Mouse (Mus musculus) cerebellum, adult 11 months (tissue): ENCODE results near the gene Armh3.
"Not testable (repeated sequence)": the region's sequence is repeated elsewhere in the genome, so short reads cannot be mapped to it uniquely, and the experiment has no call there.

Source experiments
- DNase-seq: peaks from one replicate; pipeline ENCODE4 v3.0.0; 2022

Armh3 gene

DNA sequence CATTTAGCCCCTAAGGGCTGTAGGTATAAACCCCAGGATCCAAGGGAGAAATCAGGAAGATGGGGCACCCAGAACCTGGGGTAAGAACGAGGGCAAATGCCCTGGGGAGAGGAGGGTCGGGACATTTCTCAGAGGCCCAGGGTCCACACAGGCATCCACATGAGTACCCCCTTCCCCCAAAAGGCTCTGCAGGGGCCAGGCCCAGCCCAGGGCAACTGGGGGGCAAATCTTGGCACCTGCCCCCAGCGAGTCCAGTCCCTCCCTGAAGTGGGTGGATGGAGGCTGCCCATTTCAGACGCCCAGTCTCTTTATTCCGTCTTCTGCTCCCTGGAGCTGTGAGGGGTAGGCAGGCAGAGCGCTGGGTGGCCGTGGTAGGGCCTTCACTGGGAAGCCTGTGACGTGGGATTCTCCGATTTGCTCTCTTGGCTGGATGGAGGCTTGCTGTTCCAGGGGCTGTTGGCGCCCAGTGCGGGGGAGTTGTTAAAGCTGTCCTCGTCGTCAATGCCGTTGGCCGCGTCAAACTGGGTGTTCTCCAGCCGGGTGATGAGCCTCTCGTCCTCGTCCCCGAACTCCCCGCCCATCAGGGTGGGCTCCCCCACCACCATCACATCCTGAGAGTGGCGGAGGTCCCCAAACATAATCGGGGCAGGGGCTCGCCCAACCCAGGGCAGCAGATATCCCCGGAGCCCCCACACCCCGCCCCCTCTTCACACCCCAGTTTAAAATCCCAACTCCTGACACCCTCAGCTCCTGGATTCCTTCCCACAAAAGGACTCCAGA, 34.6 kb upstream of the Armh3 start:
- no peak for DNase-seq

DNA sequence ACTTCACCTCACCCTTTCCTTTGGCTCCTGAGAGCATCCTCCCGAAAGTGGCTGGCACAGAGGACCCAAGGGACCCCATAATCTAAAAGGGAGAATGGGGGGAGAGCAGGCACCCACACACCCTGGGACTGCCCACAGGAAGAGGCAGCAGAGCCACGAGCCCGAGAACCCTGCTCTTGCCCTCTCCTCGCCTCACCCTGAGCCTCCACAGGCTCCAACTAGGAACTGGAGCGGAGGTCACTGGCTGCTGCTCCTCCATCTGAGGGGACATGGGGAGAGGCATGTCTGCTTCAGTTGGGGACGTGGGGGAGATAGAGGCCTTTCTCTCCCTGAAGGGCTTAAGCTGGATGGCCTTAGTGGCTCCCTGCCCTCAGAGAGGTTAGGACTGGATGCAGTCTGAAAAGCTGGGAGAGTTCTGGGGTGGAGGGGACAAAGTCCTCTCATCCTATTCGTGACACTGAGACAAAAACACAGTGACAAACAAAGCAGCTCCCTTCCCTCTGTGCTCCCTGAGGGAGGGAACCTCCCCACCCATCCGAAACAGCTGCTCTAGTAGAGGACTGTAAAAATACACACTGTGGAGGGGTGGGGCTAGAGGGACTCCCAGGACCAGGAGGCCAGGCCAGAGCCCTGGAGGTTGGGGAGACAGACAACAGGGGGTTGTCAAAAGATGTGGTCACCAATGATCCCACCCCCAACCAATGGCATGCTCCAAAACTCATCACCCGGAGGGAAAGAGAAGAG, 33.6 kb upstream of the Armh3 start:
- no peak for DNase-seq

DNA sequence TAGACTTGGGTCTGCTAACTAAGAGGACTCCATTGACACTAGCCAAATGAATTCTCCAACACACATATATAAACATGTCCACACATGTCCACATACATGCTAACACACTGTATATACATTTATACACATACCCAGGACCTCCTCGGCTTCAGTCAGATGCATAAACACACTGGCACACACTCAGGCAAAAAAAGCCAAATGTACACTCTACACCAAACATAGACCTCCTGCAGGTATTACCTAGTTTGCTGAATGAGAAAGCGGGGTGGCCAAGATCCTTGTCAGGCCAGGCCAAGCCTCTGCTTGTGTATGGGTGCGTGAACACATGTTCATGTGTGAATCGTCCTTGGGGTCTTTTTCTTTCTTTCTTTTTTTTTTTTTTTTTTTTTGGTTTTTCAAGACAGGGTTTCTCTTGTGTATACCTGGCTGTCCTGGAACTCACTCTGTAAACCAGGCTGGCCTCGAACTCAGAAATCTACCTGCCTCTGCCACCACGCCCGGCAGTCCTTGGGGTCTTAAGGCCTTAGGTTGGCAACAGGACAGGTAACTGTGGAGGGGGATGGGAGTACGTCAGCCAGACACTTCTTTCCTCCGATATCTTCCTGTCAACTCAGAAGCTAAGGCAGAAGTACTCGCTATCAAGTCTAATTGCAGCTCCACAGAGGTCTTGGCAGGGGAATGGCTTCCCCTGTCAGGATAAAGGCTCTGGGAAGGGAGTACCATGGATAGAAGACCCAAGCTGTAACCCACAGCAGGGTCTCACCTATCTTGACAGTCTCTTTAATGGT, 32.1 kb upstream of the Armh3 start:
- DNase-seq, result no peak

DNA sequence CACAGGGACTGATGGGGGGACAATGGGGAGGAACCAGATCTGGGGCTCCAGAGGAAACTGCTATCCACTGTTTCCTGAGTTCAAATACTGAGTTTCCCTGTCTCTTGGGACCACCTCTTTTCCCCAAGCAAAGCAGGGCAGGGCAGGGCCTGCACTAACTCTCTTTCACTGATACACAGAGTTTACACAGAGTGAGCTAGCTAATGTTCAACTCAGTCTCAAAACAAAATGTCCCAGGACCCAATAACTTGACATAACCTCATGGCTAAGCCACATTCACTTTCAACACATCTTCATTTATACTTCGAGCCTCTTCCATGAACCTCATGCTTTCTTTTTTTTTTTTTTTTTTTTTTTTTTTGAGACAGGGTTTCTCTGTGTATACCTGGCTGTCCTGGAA, 31.4 kb upstream of the Armh3 start:
- no peak for DNase-seq

DNA sequence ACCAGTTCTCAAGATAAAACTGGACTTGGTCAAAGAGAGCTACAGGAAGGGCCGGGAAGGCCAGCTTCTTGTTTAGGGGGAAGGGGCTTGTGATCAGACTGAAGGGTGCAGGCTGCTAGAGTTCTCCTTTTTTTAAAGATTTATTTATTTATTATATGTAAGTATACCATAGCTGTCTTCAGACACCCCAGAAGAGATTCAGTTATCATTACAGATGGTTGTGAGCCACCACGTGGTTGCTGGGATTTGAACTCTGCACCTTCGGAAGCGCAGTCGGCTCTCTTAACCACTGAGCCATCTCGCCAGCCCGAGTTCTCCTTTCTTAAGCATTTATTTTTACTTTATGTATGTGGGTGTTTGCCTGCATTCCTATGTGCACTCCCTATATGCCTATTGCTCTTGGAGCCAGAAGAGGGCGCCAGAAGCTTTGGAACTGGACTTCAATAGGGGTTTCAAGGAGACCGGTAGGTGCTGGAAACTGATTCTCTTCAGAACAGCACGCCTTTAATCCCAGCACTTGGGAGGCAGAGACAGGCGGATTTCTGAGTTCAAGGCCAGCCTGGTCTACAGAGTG, 30.5 kb upstream of the Armh3 start:
- DNase-seq, result no peak

DNA sequence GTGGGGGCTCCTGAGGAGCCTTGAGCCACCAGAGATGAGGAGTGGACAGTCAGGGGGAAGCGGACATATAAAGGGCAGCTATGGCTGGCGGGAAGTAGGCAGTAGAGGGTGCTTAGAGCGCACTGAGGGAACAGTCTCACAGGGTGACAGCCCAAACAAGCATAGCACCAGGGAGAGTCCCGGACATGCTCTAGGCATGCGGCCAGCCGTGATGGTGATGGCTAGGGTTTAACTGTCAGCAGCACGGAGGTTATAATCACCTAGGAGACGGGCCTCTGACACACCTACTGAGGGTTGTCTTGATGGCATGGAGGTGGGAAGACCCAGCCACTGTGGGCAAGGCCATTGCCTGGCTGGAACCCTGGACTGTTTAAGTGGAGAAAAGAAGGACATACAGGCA, 28.3 kb upstream of the Armh3 start:
- no peak for DNase-seq

DNA sequence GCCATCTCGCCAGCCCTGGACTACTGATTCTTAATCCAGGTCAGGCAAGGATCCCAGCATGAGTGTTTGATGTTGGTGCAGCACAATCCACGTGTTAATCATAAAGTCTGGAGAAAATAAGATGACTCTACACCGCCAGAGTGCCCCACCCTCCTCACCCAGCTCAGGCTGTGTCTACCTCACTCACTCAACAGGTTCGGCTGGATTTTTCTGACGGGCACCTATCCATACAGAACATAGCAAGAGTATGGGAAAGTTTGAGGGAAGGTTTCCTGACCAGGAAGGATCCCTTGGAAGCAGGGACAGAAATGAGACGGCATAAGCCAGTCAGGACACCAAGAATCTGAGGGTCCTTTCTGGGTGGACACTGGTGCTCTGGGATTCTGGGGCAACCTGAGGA, 26.7 kb upstream of the Armh3 start:
- DNase-seq, result no peak

DNA sequence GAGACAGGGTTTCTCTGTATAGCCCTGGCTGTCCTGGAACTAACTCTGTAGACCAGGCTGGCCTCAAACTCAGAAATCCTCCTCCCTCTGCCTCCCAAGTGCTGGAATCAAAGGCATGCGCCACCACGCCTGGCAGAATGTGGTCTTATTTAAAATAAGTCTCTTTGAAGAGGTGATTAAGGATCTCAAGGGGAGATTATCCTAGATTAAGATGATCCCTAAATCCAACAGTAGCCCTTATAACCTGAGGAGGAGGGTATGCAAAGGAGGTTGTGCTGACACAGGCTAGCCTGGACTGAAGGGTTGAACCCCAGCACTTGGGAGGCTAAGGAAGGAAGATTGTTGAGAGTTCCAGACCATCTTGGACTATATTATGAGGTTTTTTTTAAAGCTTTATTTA, 17.7 kb upstream of the Armh3 start:
- no peak for DNase-seq

DNA sequence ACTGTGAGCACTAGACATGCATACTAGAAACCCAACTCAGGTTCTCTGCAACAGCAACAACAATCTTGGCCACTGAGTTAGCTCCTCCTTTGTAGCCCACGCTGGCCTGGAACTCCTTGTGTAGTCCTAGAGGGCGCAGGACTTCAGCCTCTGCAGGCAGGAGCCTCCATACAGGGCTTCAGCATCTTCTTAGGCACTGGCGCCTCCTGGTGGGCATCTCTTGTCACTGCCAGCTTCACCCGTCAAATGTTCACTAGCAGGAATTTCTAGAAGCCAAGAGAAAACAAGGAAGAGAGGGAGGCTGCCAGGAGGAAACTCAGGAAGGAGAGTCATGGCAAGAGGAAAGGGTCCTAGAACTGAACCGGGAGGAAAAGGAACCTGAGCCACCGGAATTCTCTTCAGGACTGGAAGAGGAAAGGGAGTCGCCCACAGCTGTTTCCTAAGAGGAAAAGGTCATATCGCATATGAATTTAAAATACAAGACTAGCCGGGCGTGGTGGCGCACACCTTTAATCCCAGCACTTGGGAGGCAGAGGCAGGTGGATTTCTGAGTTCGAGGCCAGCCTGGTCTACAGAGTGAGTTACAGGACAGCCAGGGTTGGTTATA, 16.4 kb upstream of the Armh3 start:
- DNase-seq, result peak; percentile 82

DNA sequence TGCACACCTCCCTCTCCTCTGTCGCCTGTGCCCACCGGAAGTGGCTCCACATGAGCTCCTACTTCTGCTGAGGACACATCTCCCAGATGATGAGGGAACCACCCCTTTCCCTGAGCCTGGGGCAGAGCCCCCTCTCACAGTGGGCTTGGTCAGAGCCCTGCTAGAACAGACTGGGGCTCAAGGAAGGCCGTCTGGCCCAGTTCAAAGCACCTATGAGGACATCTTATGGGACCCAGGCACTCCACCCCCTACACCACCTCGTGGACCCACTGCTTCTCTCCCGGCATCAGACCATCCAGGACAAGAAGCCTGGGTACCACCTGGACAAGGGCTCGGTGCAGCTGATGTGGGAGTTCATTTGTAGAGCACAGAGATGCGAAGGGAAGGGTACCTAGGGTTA, 7.4 kb upstream of the Armh3 start:
- no peak for DNase-seq

DNA sequence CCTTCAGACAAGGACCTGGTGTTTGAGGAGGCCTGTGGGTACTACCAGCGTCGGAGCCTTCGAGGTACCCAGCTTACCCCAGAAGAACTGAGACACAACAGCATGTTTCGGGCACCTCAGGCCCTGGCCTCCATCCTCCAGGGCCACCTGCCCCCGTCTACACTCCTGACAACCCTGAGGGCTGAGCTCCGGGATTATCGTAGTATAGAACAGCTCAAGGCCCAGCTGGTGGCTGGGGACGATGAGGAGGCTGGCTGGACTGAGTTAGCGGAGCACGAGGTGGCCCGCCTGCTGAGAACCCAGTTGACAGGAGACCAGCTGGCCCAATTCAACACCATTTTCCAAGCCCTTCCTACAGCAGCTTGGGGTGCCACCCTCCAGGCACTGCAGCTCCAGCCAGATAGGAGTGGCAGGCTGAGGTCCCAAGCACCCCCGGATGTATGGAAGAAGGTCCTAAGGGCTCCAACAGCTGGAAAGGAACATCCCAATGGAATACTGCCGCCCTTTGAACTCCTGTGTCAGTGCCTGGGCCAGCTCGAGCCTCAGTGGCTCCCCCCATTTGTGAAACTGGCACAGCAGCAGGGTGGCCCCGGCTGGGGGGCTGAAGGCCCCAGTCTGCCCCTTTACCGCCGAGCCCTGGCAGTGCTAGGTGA, 6.7 kb upstream of the Armh3 start:
- DNase-seq, result no peak

DNA sequence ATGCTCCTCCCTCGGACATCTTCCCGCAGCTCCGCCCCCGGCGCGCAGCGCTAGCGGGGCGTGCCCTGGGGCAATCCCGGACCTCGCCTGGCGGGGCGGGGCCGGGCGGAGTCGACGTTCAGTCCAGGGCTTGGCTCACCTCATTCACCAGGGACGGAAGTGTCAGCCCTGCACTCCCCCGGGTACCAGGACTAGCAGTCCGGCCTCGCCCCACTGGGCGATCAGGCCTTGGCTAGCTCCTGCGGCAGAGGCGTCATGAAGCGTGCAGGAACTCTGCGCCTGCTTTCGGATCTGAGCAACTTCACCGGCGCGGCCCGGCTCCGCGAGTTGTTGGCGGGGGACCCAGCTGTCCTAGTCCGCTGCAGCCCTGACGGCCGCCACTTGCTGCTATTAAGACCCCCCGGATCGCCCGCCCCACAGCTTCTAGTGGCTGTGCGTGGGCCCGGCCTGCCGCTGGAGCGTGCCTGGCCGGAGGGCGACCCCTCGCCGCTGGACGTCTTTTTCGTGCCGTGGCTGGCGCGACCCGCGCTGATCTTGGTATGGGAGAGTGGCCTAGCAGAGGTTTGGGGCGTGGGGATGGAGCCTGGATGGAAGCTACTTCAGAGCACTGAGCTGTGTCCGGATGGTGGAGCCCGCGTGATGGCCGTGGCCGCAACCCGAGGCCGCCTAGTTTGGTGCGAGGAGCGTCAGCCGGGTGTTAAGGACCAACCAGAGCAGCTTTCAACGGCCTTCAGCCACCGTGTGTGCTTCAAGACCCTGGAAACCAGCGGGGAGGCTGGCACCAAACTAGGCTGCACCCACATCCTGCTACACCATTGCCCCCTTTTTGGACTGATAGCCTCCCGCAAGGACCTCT, 5.3 kb upstream of the Armh3 start, which contains the start of gene Hps6:
Hps6 (plus strand) TSS at position 138 of the 856 bp plus-strand sequence.
- DNase-seq, result peak; percentile 82

DNA sequence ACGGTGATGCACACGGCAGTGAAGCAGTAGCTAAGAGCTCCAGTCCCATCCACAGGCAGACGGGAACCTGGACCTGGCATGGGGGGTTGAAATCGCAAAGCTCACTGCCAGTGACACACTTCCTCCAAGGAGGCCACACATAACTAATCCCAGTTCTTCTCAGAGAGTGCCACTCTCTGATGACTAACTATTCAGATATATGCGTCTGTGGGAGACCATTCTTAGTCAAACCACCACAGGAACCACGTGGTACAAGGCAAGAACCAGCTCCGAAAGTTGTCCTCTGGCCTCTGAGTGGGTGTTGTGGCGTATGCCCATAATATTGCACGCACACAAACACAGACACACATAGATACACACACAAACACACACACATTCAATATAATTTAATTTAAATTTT, 4.0 kb upstream of the Armh3 start:
- DNase-seq, result no peak

DNA sequence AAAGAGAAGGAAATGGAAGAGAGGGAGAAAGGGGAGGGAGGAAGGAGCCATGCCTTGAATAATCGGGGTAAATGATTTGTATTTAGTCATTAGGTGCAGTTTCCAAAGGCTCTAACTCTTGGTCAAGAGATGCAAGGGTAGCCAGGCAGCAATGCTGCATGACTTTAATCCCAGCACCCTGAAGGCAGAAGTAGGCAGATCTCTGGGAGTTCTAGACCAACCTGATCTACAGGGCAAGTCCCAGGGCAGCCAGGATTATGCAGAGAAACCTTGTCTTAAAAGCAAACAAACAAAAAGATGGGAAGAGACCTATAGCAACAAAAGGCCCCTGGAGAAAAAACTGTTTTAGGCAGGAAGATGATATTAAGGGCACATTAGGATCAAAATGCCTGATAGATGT, 1.1 kb upstream of the Armh3 start:
- DNase-seq, result no peak

DNA sequence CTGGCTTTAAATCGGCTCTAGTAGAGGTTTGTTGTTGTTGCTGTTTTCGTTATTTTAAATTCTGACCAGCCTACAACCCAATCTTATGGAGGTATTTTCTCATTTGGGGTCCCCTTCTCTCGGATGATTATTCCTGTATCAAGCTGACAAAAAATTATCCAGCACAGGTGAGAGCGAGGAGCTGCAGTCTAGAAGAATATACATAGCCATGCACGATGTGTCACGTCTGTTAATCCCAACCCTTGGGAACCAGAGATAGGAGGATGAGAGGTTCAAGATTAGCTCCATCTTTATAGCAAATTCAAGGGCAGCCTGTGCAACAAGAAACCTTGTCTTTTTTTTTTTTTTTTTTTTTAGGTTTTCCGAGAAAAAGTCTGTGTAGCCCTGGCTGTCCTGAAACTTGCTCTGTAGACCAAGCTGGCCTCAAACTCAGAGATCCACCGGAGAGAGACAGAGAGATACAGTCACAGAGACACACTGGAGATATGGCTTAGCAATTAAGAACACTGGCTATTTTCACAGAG, 468 bp upstream of the Armh3 start:
- DNase-seq, result no peak

DNA sequence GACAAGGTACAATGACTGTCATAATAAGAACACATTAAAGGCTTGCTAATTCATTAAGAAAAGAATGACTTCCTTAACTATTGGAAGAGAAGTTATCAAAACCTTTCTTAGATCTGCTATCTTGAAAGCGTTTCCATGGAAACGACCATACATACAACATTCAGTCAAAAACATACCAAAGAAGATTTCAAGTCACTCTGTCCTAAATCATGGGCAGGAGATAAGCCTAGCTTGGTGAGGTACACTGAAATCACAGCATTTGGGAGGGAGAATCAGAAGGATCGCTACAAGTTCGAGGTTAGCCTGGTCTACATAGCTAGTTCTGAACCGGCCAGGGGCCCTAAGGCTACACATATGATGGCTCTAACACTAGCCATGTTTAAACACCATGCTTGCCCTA, 923 bp downstream of the Armh3 start:
- DNase-seq, result no peak

DNA sequence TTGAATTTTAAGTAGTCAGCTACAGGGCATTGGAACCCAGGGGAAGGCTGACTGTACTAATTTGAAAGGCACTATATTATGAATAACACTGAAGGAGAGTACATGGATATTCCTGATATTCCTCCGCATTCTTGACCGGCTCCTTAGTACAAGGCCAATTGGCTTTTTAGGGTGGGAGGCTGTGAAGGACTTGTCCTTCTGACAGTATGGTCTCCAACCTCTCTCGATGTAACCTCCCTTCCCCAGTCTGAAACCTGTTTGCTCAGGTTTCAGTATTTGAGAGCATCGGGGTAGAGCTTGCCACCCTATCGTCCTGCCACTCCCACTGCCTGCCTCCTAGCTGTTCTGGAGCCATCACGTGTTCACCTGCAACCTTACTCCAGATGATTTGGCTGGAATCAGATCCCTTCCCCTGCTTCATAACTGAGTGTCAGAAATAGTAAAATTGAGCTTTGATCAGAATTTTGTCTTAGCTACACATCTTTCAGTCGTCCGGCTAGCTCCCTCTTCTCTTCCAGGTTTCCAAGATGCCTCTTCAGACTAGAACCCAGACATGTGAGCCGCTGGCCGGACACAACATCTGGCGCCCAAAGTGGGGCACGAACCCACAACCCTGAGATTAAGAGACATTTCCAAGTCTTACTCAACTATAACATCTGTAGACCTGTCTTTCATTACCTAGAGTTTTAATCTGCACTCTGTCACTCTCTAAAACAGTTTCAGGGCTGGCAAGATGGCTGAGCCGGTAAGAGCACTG, 4.1 kb downstream of the Armh3 start:
- no peak for DNase-seq

DNA sequence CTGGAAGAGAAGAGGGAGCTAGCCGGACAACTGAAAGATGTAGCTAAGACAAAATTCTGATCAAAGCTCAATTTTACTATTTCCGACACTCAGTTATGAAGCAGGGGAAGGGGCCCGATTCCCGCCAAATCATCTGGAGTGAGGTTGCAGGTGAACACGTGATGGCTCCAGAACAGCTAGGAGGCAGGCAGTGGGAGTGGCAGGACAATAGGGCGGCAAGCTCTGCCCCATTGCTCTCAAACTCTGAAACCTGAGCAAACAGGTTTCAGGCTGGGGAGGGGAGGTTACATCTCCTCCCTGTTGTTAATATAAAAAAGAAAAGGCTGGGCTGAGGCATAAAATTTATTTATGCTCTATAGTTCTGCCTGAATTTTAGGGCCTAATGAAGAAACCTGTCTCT, 4.8 kb downstream of the Armh3 start:
- DNase-seq, result not testable (repeated sequence)

DNA sequence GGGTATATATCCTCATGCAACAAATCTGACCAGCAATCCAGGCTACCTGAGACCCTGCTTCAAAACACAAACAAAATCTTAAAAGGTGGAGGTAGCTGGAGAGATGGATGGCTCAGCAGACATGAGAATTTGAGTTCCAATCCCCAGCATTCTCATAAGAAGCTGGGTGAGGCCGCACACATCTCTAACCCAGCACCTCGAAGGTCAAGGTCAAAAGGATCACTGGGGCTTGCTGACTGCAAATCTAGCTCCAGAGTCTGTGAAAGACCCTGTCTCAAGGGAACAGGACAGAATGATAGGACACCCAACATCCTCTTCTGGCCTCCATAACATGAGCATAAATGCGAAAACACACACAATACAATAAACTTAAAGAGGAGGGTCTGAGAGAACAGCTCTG, 7.1 kb downstream of the Armh3 start:
- DNase-seq, result no peak

DNA sequence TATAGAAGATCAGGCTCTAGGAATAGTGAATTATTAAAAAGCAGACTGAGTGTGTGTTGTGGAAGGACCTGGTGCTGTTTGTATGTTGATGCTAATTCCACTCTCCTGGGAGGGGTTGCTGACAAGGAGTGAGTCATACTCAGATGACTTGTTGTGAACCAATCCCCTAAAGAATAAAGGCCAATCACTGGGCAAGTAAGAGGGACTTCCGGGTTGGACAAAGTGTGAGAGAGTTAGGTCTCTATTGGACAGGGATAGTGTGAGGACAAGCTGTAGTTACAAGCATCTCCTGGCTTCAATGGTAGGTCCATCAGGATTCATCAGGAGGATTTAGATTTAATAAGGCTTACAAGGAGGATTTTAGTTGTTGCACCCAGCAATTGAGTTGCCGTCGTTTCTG, 10.1 kb downstream of the Armh3 start:
- DNase-seq, result no peak
